Mouse (Mus musculus): ENCODE measurements at regions not wholly inside any gene's neighbourhood (a gene's known extent, or its start where the extent isn't known, plus 50 kb on each side); places are given as distances from the start of the nearest gene placed in this dataset.

DNA sequence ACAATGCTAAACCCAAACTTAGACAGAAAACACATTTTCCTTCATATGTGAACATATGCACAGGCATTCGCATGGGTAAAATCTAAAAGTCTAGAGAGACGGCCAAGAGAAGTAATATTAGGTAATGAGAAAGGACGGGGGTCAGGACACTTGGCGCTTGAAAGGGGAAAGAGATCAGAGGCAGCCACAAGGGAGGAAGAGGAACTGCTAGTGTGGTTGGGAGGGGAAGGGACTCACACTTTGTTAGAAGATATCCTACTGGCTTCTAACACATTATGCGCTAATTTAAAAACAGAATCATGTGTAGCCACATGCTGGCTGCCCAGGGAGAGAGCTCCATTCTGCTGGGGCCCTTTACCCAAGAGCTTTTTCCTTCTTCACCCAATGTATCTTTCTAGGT, 227.5 kb downstream of the Uaca start:
- Histone ChIP-seq H3K27ac (no peak overlapping the region), H3K4me3 (no peak overlapping the region), H3K4me2 (no peak overlapping the region), H3K9ac (no peak overlapping the region), H3K9me3 (replicated peaks) (no peaks in the 10 kb centered on the region), H3K36me3 (no peaks in the 10 kb centered on the region), H3K27me3 (peaks cover 52% of the 10 kb centered on the region), H3K4me1 (replicated peaks) (no peaks in the 10 kb centered on the region)
- WGBS: 77% methylated on average over 5 of the region's 5 CpGs
- ATAC-seq (replicated peaks; ENCODE audit: insufficient number of reproducible peaks, insufficient read depth, low FRiP score, low read depth): no peak

GRCm38 (mm10) chr9:61022371-61023026, 228.2 kb downstream of the Uaca start:
- H3K9me3 ChIP-seq (replicated peaks): no peaks in the 10 kb centered on the region
- 0 out of 2 replicates have a peak, but pooled peaks have one; percentile 18 for ATAC-seq (replicated peaks; ENCODE audit: insufficient number of reproducible peaks, insufficient read depth, low FRiP score, low read depth)
- H3K27ac ChIP-seq: no peak overlapping the region
- H3K4me2 ChIP-seq: no peak overlapping the region
- peaks cover 56% of the 10 kb centered on the region for H3K27me3 ChIP-seq
- no peaks in the 10 kb centered on the region for H3K4me1 ChIP-seq (replicated peaks)
- 76% methylated on average over 6 of the region's 6 CpGs for WGBS
- H3K4me3 ChIP-seq: no peak overlapping the region
- no peak overlapping the region for H3K9ac ChIP-seq
- H3K36me3 ChIP-seq: no peaks in the 10 kb centered on the region

DNA sequence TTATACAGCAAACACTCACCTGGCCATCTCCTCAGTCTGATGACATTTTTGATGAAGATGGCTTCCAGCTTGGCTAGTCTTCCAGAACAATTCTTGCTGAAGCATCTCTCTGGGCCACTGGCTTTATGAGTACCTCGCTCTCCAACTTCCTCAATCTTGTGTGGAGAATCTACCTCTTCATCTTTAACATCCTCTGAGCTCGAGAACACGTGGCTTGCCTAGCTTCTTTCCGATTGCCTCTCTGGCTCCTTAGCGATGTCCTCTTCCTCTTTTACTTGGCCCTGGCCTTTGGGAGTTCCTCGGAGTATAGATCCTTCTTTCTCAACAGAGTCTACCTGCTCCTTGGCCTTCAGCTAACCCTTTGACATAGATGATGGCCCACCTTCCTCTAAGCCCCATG, 231.0 kb downstream of the Uaca start:
- WGBS: 68% methylated on average over 6 of the region's 6 CpGs
- peaks cover 63% of the 10 kb centered on the region for H3K27me3 ChIP-seq

DNA sequence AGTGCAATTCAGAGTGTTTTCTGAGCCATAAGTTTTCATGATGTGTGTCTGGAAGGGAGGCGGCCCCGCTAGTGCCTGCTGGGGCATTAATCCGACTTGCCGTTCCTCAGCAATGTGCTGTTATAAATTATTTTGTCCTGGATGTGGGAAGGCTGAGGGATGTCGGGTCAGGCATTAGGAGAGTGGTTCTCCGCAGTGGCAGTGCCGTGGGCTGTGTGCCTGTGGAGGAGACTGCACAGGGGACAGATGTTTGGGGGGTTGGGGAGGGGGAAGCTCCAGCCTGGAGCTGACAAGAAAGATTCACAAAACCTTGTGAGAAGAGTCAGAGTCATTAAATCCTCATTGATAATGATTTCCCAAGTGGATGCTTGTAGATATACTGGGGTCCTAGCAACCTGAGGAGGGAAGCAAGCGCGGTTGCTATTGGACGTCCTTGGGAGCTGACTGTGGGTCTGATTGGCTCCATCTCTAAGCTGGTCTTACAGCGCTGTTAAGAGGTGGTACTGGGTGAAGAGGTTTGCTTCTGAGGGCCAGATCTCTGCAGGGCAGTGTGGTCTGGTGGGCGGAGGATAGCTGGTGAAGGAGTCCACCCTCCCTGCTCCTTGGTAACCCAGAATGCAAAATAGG, 234.5 kb downstream of the Uaca start:
- H3K4me3 ChIP-seq: no peak overlapping the region
- no peak overlapping the region for H3K4me2 ChIP-seq
- no peaks in the 10 kb centered on the region for H3K9me3 ChIP-seq (replicated peaks)
- ATAC-seq (replicated peaks; ENCODE audit: insufficient number of reproducible peaks, insufficient read depth, low FRiP score, low read depth): no peak
- H3K36me3 ChIP-seq: no peaks in the 10 kb centered on the region
- H3K27ac ChIP-seq: no peak overlapping the region
- no peak overlapping the region for H3K9ac ChIP-seq
- peaks cover 11% of the 10 kb centered on the region; the same call in 1 of the 2 replicates for H3K4me1 ChIP-seq (replicated peaks)
- 70% methylated on average over 12 of the region's 12 CpGs for WGBS
- H3K27me3 ChIP-seq: peaks cover 57% of the 10 kb centered on the region

More for the DNA sequence above, 231.0 kb downstream of the Uaca start:
- ATAC-seq (replicated peaks; ENCODE audit: insufficient number of reproducible peaks, insufficient read depth, low FRiP score, low read depth): no peak
- Histone ChIP-seq H3K36me3 (no peaks in the 10 kb centered on the region), H3K4me2 (no peak overlapping the region), H3K9me3 (replicated peaks) (no peaks in the 10 kb centered on the region), H3K4me1 (replicated peaks) (no peaks in the 10 kb centered on the region), H3K9ac (no peak overlapping the region), H3K27ac (no peak overlapping the region), H3K4me3 (no peak overlapping the region)

DNA sequence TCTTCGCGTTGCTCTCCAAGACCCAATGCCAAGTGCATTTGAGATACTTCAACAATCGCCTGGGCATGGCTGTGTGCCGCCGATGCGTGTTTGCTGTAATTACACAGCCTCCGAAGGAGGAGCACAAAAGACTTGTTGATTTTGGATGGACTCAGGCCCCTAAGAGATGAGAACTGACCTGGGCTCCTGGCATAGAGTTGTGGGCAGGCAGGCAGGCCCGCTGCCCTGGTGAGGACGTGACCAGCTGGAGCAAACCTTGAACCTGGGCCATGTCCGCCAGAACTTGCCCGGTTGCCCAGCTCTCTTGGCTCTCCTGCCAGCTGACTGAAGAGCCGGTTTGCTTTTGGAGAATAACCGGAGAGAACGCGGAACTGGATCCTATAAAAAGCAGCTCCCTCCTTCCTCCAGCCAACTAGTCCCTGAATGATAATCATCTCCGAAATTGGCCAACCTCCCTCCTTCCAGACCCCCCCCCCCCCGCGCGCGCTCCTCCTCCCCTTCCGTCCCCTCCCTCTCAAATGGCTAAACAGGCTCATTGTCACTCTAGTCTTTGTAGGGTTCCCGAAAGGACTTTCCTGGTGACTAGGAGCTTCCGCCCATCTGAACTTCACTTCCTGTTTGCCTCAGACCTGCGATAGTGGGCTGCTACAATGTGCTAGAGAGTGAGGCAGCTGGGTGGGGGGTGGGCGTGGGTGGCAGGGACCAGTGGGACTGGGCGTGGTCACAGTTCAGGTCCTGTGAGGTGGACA, 237.5 kb downstream of the Uaca start:
- H3K9ac ChIP-seq: no peak overlapping the region
- H3K27ac ChIP-seq: peak overlapping the region; percentile 5; the same call in 1 of the 2 replicates
- peaks cover 41% of the 10 kb centered on the region for H3K27me3 ChIP-seq
- peak overlapping the region; percentile 24 for H3K4me2 ChIP-seq
- H3K9me3 ChIP-seq (replicated peaks): no peaks in the 10 kb centered on the region
- no peak overlapping the region for H3K4me3 ChIP-seq
- no peaks in the 10 kb centered on the region for H3K36me3 ChIP-seq
- H3K4me1 ChIP-seq (replicated peaks): peaks cover 11% of the 10 kb centered on the region; the same call in 1 of the 2 replicates
- WGBS: 67% methylated on average over 26 of the region's 26 CpGs
- no peak for ATAC-seq (replicated peaks; ENCODE audit: insufficient number of reproducible peaks, insufficient read depth, low FRiP score, low read depth)

GRCm38 (mm10) chr9:61032448-61033433, 238.4 kb downstream of the Uaca start:
- Histone ChIP-seq H3K27me3 (peaks cover 43% of the 10 kb centered on the region), H3K4me3 (no peak overlapping the region), H3K36me3 (no peaks in the 10 kb centered on the region), H3K9me3 (replicated peaks) (no peaks in the 10 kb centered on the region), H3K27ac (peak overlapping the region; percentile 5; the same call in 1 of the 2 replicates), H3K4me2 (0 out of 2 replicates have a peak overlapping the region, but pooled peaks have one; percentile 24), H3K9ac (no peak overlapping the region), H3K4me1 (replicated peaks) (peaks cover 11% of the 10 kb centered on the region; the same call in 1 of the 2 replicates)
- no peak for ATAC-seq (replicated peaks; ENCODE audit: insufficient number of reproducible peaks, insufficient read depth, low FRiP score, low read depth)
- WGBS: 57% methylated on average over 23 of the region's 23 CpGs

- Histone ChIP-seq H3K36me3 (no peaks in the 10 kb centered on the region), H3K9ac (no peak overlapping the region), H3K9me3 (replicated peaks) (no peaks in the 10 kb centered on the region), H3K27me3 (peaks cover 45% of the 10 kb centered on the region), H3K4me1 (replicated peaks) (peaks cover 11% of the 10 kb centered on the region; the same call in 1 of the 2 replicates), H3K4me3 (no peak overlapping the region), H3K4me2 (no peak overlapping the region), H3K27ac (no peak overlapping the region)
- no peak; the same call in 1 of the 2 replicates for ATAC-seq (replicated peaks; ENCODE audit: insufficient number of reproducible peaks, insufficient read depth, low FRiP score, low read depth)
- 74% methylated on average over 9 of the region's 9 CpGs for WGBS
These were observed 239.3 kb downstream of the Uaca start for GRCm38 (mm10) chr9:61033593-61033992.

DNA sequence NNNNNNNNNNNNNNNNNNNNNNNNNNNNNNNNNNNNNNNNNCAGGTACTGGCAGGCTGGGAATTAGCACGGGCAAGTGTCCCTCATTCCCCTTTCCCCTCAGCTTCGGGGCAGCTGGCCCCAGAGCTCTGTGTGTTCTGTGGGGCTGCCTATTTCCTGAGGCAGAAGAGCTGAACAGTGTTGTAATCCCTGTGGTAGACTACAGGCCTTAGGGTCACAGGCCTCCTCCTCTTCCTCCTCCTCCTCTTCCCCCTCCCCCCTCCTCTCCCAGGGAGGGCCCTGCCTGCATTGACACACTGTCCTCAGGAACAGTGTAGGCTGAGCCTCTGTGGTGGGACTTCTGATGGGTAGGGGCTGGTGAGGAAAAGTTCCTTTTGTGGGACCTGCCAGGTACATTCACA, 247.7 kb downstream of the Uaca start:
- 53% methylated on average over 2 of the region's 2 CpGs for WGBS
- Histone ChIP-seq H3K9ac (no peak overlapping the region), H3K27me3 (peaks cover 64% of the 10 kb centered on the region), H3K27ac (no peak overlapping the region), H3K36me3 (no peaks in the 10 kb centered on the region), H3K4me3 (no peak overlapping the region), H3K4me1 (replicated peaks) (peaks cover 3% of the 10 kb centered on the region; the same call in 1 of the 2 replicates), H3K4me2 (no peak overlapping the region), H3K9me3 (replicated peaks) (no peaks in the 10 kb centered on the region)
- ATAC-seq (replicated peaks; ENCODE audit: insufficient number of reproducible peaks, insufficient read depth, low FRiP score, low read depth): no peak

DNA sequence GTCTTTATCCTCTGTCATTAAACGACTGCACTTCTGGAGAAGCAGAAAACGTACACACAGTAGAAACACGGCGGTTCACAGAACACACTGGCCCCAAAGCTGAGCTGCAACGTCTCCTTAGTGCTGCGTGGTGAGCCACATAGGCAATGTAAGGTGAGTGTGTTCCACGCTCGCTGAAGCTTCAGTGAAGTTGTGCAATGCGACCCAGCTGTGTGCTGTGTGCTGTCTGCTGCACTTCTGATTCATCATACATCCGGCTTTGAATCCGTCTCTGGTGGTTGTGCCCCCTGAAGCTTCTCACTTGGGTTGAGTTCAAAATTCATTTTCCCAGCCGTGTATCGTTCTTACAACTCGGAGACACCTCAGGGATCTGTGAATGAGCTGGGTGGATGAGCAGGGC, 250.6 kb downstream of the Uaca start:
- Histone ChIP-seq H3K4me2 (no peak overlapping the region), H3K4me3 (no peak overlapping the region), H3K36me3 (no peaks in the 10 kb centered on the region), H3K9ac (no peak overlapping the region), H3K27ac (no peak overlapping the region), H3K4me1 (replicated peaks) (peaks cover 4% of the 10 kb centered on the region; the same call in 1 of the 2 replicates), H3K9me3 (replicated peaks) (no peaks in the 10 kb centered on the region), H3K27me3 (peaks cover 51% of the 10 kb centered on the region)
- no peak for ATAC-seq (replicated peaks; ENCODE audit: insufficient number of reproducible peaks, insufficient read depth, low FRiP score, low read depth)
- 80% methylated on average over 14 of the region's 14 CpGs for WGBS

GRCm38 (mm10) chr9:61046517-61046916, 252.2 kb downstream of the Uaca start:
- H3K36me3 ChIP-seq: no peaks in the 10 kb centered on the region
- no peak for ATAC-seq (replicated peaks; ENCODE audit: insufficient number of reproducible peaks, insufficient read depth, low FRiP score, low read depth)
- H3K9me3 ChIP-seq (replicated peaks): no peaks in the 10 kb centered on the region
- no peak overlapping the region for H3K9ac ChIP-seq
- peaks cover 4% of the 10 kb centered on the region; the same call in 1 of the 2 replicates for H3K4me1 ChIP-seq (replicated peaks)
- H3K4me2 ChIP-seq: no peak overlapping the region
- H3K27ac ChIP-seq: no peak overlapping the region
- H3K27me3 ChIP-seq: peaks cover 47% of the 10 kb centered on the region
- WGBS: 20% methylated on average over 7 of the region's 7 CpGs
- no peak overlapping the region for H3K4me3 ChIP-seq

All from heart, embryonic 15.5 days (tissue).